Mouse (Mus musculus) MEL-GATA-1-ER (cell line): ENCODE measurements around the gene Apba2.

ENCODE experiments used
- DNase-seq: peaks from one replicate; pipeline ENCODE4 v3.0.0-alpha.2; 2012; ENCODE audit warnings: low read depth; ENCODE audit errors: extremely low read depth

Apba2 gene

DNA sequence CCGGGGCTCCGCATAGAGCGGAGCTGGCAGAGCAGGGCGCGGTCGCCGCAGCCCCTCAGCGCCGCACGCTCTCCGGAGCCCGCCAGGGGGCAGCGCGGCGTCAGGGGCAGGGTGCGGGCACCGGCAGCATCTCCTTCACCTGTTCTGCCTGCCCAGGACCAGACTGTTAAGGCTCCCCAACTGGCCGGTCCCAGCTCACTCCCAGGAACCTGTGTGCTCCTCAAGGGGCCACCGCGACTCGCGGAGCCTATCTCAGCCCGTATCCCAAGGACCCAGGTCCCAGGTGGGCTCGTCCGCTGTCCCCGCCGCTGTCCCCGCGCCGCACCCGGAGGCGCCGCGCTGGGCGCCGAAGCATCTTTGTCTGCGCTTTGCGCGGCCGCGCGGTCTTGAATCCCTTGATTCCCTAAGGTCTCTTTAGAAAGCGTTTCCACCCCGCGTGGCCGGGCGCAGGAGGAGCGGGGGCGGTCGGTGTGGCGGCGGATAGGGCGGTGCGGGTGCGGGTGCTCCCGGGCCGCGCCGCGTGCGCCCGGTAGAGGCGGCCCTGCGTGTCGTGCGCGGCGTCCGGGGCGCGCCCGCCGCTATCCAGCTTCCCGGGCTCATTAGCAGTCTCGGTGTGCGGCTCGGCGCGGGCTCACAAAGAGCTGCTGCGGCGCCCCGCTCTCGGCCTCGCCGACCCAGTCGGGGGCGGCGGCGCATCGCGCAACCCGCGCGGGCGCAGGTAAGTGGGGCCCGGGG is at the start of gene Apba2:
Gene Apba2 (plus strand): TSS at position 171 of the 735 bp plus-strand sequence.
- no peak for DNase-seq

DNA sequence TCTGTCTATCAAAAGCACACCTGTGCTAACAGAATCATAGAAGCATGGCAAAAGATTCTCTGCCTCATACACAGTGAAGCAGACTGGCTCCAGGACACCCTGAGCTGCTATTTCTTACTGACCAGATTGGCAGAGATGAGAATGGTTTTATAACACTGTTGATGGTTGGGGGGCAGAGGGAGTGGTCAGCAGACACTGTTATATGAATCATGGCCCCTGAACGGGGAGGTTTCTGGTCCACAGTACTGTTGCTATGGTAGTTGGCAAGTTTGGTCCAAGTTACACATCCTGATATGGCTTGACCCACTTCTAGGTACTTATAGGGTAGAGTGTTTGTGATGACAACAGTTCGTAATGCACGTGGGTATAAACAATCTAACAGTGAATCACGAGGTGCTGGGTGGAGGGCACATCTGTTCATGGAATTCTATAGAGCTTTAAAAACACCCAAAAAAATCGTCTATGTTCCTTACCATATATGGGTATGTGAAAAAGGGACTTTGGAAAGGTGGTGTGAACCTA is 49.6 kb upstream of the Apba2 start:
- DNase-seq, result no peak

DNA sequence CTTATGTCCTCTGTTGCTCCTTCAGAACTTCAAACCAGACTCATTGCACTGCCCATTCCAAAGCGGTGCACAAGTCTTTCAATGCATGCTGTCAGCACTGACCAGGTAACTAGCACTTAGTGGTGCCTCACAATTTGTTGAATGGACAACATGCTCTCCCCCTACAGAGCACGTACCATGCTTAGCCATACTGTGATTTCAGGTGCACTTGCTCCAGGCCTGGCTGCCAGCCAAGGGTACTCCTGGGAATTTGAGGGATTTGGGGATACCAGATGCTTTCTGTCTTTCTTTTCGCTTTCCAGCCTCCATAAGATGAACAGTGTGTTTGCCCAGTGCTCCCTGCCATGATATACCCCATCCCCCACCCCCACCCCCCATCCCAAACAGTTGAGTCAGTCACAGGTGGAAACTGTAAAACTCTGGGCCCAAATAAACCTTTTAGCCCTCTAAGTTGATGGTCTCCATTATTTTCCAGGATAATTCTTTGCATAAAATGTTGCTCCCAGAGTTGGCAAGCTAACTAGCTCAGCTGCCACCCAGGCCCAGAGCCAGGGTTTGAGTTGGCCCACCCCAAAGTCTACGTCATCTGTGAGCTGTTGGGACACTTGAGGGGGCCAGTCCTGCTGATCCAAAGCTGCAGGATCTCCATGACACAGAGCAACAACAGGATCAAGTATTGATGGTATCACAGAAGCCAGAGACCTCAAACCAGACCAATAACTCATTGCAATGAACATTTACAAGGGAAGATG is 48.9 kb upstream of the Apba2 start:
- no peak for DNase-seq

DNA sequence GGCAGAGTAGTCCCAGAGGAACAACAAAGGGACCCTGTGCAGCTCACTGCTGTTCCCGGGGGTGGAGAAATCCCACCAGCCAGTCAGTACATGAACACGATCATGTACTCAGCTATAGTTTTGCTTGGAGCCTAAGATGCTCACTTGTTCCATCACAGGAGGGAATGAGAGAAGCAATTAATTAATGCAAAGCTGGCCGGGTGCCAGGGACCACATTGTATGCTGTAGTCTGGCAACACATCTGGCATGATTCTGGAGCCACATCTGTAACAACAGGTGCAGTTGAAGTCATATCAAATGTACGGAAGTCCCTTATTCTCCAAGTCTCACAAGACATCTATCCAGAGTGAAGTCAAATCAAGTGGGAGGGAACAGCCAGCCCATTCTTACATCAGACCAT is 45.3 kb upstream of the Apba2 start:
- DNase-seq, result no peak

- no peak for DNase-seq
Observed at GRCm38 (mm10) chr7:64456676-64457075, 44.8 kb upstream of the Apba2 start.

- no peak for DNase-seq
Observed at GRCm38 (mm10) chr7:64457811-64458210, 43.7 kb upstream of the Apba2 start.

DNA sequence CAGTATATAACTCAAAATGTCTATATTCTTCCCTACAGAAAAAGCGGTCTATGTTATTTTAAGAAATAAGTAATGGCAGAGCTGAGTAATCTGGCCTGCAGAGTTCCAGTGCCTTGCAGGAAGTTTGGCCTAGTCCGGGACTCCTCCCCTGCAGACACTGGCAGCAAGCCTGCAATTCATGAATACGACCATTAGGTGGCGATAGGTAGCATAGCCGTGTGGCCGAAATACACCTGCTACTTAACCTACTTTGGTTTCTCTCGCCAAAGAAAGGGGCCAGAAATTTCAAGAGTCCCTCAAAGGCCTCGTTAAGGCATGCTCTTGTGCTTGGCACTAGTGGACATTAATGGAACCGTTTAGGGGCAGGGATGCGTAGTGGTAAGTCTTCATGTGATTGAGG is 4.1 kb upstream of the Apba2 start:
- peak; percentile 2 for DNase-seq

DNA sequence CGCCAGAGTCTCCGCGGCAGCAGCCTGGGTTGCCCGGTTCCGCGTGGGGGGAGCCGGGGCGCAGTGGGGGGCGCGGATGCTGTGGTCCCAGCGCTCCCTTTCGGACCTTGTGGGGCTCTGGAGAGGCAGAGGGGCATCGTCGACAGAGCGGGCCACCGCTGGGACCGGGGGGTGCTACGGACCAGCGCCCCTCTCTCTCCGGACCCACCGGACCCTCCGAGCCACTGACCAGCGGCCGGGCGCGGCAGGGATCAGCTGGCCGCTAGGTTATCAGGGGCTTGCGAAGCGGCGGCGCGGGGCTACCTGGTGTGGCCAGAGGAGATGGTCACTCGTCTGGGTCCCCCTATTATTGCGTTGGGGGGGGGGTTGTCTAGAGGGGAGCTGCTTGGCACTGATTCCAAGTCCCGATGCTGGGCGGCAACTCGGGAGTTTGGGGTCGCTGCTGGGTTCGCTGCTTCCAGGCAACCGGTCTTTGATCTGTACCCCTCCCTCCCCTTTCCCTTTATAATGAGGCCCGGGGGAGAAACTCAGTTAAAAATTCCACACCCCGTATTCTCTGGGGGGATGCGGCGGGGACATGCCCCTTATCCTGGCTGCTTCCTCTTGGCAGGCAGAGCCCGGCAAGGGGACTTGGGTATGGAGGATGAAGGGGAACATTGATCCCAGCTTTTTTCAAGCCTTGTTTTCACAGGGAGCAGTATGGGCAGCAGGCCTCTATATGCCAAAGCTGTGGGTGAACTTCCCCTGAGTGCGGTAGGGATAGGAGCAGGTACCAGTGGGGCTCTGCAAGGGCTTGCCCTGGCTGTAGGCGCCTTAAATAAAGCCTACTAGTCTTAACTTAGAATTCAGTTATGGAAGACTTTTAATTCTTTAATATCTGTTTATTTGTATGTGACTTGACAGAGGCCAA is 1.0 kb downstream of the Apba2 start:
- DNase-seq, result no peak

DNA sequence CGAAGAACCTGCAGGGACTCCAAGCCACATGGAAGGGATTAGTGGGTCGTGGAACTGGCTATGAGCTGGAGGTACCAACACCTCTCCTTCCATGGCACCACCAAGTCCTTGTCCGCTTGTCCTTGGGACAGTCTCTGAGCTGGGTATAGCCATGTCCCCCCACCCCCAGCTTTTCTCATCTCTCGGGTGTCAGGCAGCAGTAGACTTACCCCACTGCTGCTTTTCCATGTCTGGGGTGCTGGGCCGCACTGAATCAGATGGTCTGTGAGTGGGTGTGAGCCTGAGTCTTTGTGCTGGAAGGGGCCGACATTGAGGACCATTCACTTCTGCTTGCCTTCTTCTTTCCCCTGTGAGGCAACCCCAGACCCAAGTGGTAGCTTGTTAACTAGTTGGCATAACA is 2.1 kb downstream of the Apba2 start:
- no peak for DNase-seq

- DNase-seq, result no peak
Observed at GRCm38 (mm10) chr7:64504691-64505231, 3.3 kb downstream of the Apba2 start.

GRCm38 (mm10) chr7:64505571-64505970 is 4.1 kb downstream of the Apba2 start:
- DNase-seq, result no peak

- no peak for DNase-seq
Observed at GRCm38 (mm10) chr7:64508826-64509225, 7.3 kb downstream of the Apba2 start.

DNA sequence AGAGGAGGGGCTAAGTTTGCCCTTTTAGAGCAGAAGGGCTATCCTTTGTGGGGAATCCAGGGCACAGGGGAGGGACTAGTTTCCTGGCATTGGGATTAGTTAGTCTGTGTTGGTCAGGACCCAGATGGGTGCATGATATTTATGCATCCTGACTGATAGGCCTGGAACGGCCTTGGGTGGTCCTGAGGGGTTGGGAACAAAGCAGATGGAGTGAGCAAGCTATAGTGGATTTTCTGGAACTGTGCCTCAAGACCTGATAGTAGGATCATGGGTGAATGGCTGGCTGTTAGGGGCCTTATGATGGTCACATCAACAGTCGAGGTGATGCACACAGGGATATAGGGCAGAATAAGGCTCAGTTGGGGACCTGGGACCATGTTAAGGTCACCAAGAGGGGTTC is 8.4 kb downstream of the Apba2 start:
- DNase-seq, result no peak

DNA sequence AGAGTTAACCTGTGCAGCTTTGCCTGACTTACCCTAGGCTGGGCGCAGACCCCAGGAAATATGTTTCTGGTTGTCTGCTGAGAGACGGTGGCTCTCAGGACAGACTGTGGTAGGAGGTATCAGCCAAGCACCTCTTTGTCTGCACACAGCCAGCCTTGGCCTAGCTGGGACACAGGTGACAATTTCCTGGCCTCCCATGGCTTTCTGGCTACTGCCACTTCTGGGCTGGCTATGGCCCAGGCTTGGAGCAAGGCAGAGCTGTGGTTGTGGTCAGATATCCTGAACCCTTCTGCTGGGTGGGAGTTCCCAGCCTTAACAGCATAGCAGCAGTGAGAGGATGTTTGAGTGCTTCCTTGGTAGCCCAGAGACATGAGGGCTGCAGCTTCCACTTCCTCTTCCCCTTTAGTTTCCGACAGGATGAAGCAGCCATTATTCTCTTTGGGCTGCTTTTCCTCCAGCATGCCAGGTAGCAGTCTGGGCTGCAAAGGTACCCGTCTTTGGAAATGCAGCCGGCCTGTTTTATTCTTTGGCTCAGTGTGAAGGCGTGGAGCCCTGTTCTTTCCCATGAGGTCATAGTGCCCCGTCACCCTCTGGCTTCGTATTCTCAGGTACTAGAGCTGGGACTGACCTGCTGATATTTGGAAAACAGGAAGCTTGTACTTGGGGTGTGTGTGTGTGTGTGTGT is 9.2 kb downstream of the Apba2 start:
- no peak for DNase-seq

DNA sequence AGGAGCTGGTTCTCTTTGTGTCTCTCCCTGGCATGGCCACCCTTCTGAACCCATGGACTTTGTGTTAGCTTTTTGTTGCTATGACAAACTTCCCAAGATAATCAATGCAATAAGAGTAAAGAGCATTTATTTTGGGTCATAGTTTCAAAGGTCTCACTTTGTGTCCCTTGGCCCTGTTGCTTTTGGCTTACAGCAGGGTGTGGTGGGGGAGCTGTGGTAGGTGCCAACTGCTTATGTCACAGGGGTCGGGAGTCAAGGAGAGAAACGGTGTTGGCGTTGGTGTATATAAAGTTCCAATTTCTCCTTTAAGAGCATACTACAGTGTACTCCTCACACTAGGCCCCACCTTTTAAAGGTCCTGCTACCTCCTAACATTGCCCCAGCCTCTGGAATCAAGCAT is 12.1 kb downstream of the Apba2 start:
- no peak for DNase-seq

DNA sequence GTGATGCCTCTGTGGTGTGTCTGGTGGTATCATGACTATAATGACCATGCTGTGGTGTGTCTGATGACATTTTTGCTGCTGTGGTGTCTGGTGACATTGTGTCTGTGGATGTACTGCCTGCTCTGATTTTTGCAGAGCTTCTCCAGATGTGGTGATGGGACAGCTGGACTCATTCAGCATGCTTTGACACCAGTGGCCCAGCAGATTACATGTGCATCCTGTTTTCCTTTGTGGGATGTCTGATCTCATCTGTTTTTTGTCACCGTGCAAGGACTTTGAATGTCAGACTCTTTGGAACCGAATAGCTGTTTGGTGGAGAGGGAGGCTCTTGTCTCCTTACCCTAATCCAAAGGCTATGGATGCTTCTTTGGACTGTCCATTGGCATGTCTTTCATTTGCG is 13.8 kb downstream of the Apba2 start:
- DNase-seq, result no peak

DNA sequence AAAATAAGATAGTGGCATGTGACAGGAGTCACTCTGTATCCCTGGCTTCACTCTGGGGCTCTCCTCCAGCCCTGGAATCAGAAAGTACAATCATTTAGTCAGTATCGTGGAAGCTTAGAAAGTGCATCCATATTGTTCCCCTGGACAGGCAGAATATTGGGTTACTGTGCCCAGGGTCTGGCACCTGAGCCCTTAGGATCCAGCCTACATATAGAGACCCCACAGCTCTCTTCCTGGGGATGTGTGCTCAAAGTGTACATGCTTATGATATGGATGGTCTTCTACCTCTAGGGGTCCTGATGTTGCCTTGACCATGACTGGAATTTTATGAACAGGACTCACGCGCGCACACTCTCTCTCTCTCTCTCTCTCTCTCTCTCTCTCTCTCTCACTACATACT is 14.4 kb downstream of the Apba2 start:
- DNase-seq, result no peak

- no peak for DNase-seq
Observed at GRCm38 (mm10) chr7:64519091-64519490, 17.6 kb downstream of the Apba2 start.

- DNase-seq, result no peak
Observed at GRCm38 (mm10) chr7:64519521-64519920, 18.0 kb downstream of the Apba2 start.

GRCm38 (mm10) chr7:64521695-64522408 is 20.3 kb downstream of the Apba2 start:
- DNase-seq, result no peak
